Mouse (Mus musculus): ENCODE measurements around the gene Mycbpap. TPM values are rescaled to one million over a fixed set of nuclear protein-coding genes. Genes with fewer than 3 reads are reported as not detected.
A peak's percentile ranks its signal among the peaks of the same experiment; 100 is the strongest.

The Mycbpap gene
- polyA plus RNA-seq, 1 experiment from 2014 or later, result 0.94 TPM

DNA sequence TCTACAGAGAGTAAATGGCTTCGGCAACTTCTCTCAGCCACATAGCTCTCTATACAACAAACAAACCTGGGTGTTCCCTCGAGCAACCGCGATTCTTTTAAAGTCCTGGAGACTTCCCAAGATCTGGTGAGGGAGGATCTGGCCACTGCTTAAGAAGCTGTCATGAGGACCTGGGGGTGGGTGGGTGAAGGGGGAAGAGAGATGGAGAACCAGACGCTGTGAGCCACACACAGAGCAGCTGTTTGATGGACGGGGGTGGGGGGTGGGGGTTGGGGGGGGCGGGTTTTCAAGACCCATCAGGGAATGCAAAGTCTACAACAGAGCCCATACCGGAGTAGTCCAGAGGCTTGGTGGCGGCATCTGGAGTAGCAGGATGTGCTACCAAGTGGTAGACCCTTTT is 8.1 kb downstream of the Mycbpap start:
- ATAC-seq, result no peak
- Histone ChIP-seq H3K9me3 (ENCODE audit: control insufficient read depth) (no peaks in the 10 kb centered on the region), H3K4me2 (replicated peaks; ENCODE audit: low read depth) (no peak overlapping the region)

GRCm38 (mm10) chr11:94508976-94509375 is 12.6 kb downstream of the Mycbpap start:
- Histone ChIP-seq H3K27ac (ENCODE audit: low read depth, low read length) (no peak overlapping the region), H3K9me3 (ENCODE audit: control insufficient read depth) (no peaks in the 10 kb centered on the region), H3K4me1 (replicated peaks; ENCODE audit: control insufficient read depth, insufficient read depth, low read length) (peaks cover 4% of the 10 kb centered on the region; the same call in 1 of the 2 replicates), H3K4me3 (ENCODE audit: low read depth, low read length) (no peak overlapping the region), H3K4me2 (replicated peaks; ENCODE audit: low read depth) (peak overlapping the region; percentile 24; the same call in 1 of the 2 replicates), H3K9ac (ENCODE audit: low read depth, low read length) (0 out of 2 replicates have a peak overlapping the region, but pooled peaks have one; percentile 17), H3K27me3 (replicated peaks; ENCODE audit: control insufficient read depth, insufficient read depth, low read length) (no peaks in the 10 kb centered on the region), H3K36me3 (ENCODE audit: control insufficient read depth, insufficient read depth) (no peaks in the 10 kb centered on the region)
- WGBS, result 39% methylated on average over 10 of the region's 10 CpGs
- ATAC-seq, result peak; percentile 75
- no peak for TF ChIP-seq CTCF (IDR thresholded peaks at IDR 0.05; ENCODE audit: low read depth)

More for the DNA sequence above, 8.1 kb downstream of the Mycbpap start:
- no peaks in the 10 kb centered on the region for H3K27me3 ChIP-seq (replicated peaks; ENCODE audit: control insufficient read depth, insufficient read depth, low read length)
- WGBS, result 44% methylated on average over 9 of the region's 9 CpGs
- no peak overlapping the region for H3K9ac ChIP-seq (ENCODE audit: low read depth, low read length)
- H3K36me3 ChIP-seq (ENCODE audit: control insufficient read depth, insufficient read depth), result no peaks in the 10 kb centered on the region
- no peaks in the 10 kb centered on the region for H3K4me1 ChIP-seq (replicated peaks; ENCODE audit: control insufficient read depth, insufficient read depth, low read length)
- no peak overlapping the region for H3K27ac ChIP-seq (ENCODE audit: low read depth, low read length)
- TF ChIP-seq CTCF (IDR thresholded peaks at IDR 0.05; ENCODE audit: low read depth), result no peak
- no peak overlapping the region for H3K4me3 ChIP-seq (ENCODE audit: low read depth, low read length)

DNA sequence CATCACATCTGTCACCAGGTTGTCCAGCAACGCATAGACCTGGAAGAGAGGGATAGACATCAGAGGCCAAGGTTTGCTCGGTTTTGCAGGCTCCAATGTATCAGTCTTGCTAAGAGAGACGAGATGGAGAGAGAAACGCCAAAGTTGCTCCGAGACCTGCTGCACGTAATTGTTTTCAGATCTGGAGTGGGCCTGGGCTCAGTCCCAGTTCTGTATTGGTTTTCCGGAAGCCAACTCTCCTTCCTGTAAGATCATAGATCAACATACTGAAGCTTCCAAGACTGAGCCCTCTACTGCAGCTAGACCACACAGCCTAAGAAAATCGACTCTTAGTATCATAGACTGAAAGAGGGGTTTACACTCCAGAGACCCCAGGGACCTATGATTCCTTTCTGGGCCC is 20.1 kb downstream of the Mycbpap start:
- WGBS, result 83% methylated on average over 8 of the region's 8 CpGs

DNA sequence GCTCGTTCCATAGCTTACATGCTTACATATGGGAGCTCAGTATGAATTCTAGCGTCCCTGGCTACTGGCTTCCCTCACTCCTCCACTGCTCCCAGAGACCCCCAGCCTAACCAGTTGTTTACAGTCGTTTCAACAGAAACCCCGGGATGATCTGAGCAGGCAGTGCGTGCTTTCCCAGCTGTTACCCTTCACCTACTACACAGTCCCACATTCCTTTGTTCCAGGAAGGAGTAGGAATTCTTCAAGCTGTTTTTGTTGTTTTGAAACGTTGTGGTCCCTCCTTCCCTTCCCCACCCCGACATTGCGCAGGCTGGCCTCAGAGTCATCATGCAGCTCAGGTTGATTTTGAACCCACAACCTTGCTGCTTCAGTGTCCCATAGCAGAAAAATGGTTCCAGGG is 21.2 kb downstream of the Mycbpap start:
- no peaks in the 10 kb centered on the region for H3K9me3 ChIP-seq (ENCODE audit: control insufficient read depth)
- 0 out of 2 replicates have a peak, but pooled peaks cover 8% of the 10 kb centered on the region for H3K27me3 ChIP-seq (replicated peaks; ENCODE audit: control insufficient read depth, insufficient read depth, low read length)
- no peaks in the 10 kb centered on the region for H3K36me3 ChIP-seq (ENCODE audit: control insufficient read depth, insufficient read depth)
- no peak overlapping the region for H3K9ac ChIP-seq (ENCODE audit: low read depth, low read length)
- H3K4me3 ChIP-seq (ENCODE audit: low read depth, low read length), result no peak overlapping the region
- peak overlapping the region; percentile 69; the same call in 1 of the 2 replicates for H3K4me2 ChIP-seq (replicated peaks; ENCODE audit: low read depth)
- ATAC-seq, result no peak
- no peak for TF ChIP-seq CTCF (IDR thresholded peaks at IDR 0.05; ENCODE audit: low read depth)
- WGBS, result 30% methylated on average over 8 of the region's 8 CpGs
- H3K27ac ChIP-seq (ENCODE audit: low read depth, low read length), result no peak overlapping the region
- peaks cover 12% of the 10 kb centered on the region; the same call in 1 of the 2 replicates for H3K4me1 ChIP-seq (replicated peaks; ENCODE audit: control insufficient read depth, insufficient read depth, low read length)

More for the DNA sequence above, 20.1 kb downstream of the Mycbpap start:
- H3K4me2 ChIP-seq (replicated peaks; ENCODE audit: low read depth), result no peak overlapping the region
- peaks cover 12% of the 10 kb centered on the region; the same call in 1 of the 2 replicates for H3K4me1 ChIP-seq (replicated peaks; ENCODE audit: control insufficient read depth, insufficient read depth, low read length)
- no peak overlapping the region for H3K4me3 ChIP-seq (ENCODE audit: low read depth, low read length)
- H3K36me3 ChIP-seq (ENCODE audit: control insufficient read depth, insufficient read depth), result no peaks in the 10 kb centered on the region
- no peak for TF ChIP-seq CTCF (IDR thresholded peaks at IDR 0.05; ENCODE audit: low read depth)
- no peak for ATAC-seq
- 0 out of 2 replicates have a peak, but pooled peaks cover 8% of the 10 kb centered on the region for H3K27me3 ChIP-seq (replicated peaks; ENCODE audit: control insufficient read depth, insufficient read depth, low read length)
- H3K9ac ChIP-seq (ENCODE audit: low read depth, low read length), result no peak overlapping the region
- no peaks in the 10 kb centered on the region for H3K9me3 ChIP-seq (ENCODE audit: control insufficient read depth)
- no peak overlapping the region for H3K27ac ChIP-seq (ENCODE audit: low read depth, low read length)

DNA sequence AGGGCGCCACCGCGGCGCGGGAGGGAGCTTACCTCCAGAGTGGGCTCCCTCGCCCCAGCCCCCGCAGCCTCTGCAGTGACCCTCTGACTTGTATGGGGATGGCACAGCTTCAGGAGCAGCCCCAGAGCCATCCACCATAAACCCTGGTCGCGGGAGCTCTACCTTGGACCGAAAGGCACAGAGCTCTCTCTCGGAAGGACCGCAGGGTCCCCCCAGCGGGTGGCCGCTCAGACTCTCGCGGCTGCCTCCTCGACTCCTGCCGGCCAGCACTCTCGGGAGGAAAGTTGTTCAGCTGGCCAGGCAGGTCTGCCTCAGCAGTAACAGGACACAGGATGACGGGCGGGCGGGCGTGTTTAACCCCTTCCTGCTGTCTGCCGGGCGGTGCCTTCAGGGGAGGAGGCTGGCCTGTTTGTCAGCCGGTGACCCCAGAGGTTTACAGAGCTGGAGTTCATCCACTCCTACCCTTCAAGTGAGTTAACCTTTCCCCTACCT is 21.8 kb downstream of the Mycbpap start, which contains the start of gene Epn3:
Gene Epn3 (minus strand): TSS at position 314 of the 492 bp plus-strand sequence.
- no peaks in the 10 kb centered on the region for H3K36me3 ChIP-seq (ENCODE audit: control insufficient read depth, insufficient read depth)
- H3K9me3 ChIP-seq (ENCODE audit: control insufficient read depth), result no peaks in the 10 kb centered on the region
- peak within 1 kb of the TSS; percentile 36 for H3K4me3 ChIP-seq (ENCODE audit: low read depth, low read length)
- peaks cover 12% of the 10 kb centered on the region; the same call in 1 of the 2 replicates for H3K4me1 ChIP-seq (replicated peaks; ENCODE audit: control insufficient read depth, insufficient read depth, low read length)
- 0 out of 2 replicates have a peak, but pooled peaks cover 8% of the 10 kb centered on the region for H3K27me3 ChIP-seq (replicated peaks; ENCODE audit: control insufficient read depth, insufficient read depth, low read length)
- TF ChIP-seq CTCF (IDR thresholded peaks at IDR 0.05; ENCODE audit: low read depth), result peak; percentile 34
- no peak within 1 kb of the TSS for H3K27ac ChIP-seq (ENCODE audit: low read depth, low read length)
- 1% methylated on average over 26 of the region's 26 CpGs for WGBS
- ATAC-seq, result peak; percentile 26; the same call in 1 of the 2 replicates
- H3K9ac ChIP-seq (ENCODE audit: low read depth, low read length), result 0 out of 2 replicates have a peak within 1 kb of the TSS, but pooled peaks have one; percentile 37
- H3K4me2 ChIP-seq (replicated peaks; ENCODE audit: low read depth), result peak within 1 kb of the TSS; percentile 69

DNA sequence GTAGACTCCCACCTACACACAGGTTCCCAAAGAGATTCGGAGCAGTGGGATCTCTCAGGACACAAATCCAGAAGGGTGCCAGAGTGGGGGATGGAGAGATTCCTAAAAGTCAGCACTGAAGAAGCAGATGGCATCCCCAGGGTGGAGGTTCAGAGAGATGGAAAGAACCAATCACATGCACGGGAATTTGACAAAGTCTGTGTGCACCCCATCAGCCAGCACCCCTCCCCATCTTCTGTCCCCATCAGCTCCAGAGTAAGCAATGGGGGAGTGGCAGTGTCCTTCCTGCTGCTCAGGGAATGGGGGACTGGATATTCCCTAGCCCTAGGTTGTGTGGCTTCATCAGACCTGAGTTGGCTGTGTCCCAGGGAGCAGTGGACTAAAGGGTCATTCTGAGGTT is 22.5 kb downstream of the Mycbpap start:
- Histone ChIP-seq H3K9ac (ENCODE audit: low read depth, low read length) (no peak overlapping the region), H3K27ac (ENCODE audit: low read depth, low read length) (no peak overlapping the region)
- ATAC-seq, result no peak

More for the DNA sequence above, 22.5 kb downstream of the Mycbpap start:
- Histone ChIP-seq H3K36me3 (ENCODE audit: control insufficient read depth, insufficient read depth) (no peaks in the 10 kb centered on the region), H3K4me3 (ENCODE audit: low read depth, low read length) (peak overlapping the region; percentile 36; the same call in 1 of the 2 replicates), H3K27me3 (replicated peaks; ENCODE audit: control insufficient read depth, insufficient read depth, low read length) (0 out of 2 replicates have a peak, but pooled peaks cover 8% of the 10 kb centered on the region), H3K4me2 (replicated peaks; ENCODE audit: low read depth) (peak overlapping the region; percentile 69), H3K4me1 (replicated peaks; ENCODE audit: control insufficient read depth, insufficient read depth, low read length) (peaks cover 8% of the 10 kb centered on the region; the same call in 1 of the 2 replicates), H3K9me3 (ENCODE audit: control insufficient read depth) (no peaks in the 10 kb centered on the region)
- 13% methylated on average over 2 of the region's 2 CpGs for WGBS
- TF ChIP-seq CTCF (IDR thresholded peaks at IDR 0.05; ENCODE audit: low read depth), result no peak

All from intestine, postnatal 0 days (tissue).